Mouse (Mus musculus): ENCODE data around the gene Telo2.

- TF ChIP-seq POLR2AphosphoS5 (IDR thresholded peaks at IDR 0.05; ENCODE audit: insufficient replicate concordance, low read depth, low read length) = no peak
- no peak for TF ChIP-seq CTCF (IDR thresholded peaks at IDR 0.05; ENCODE audit: low read depth, low read length)
These were observed 4.5 kb downstream of the Telo2 start for GRCm38 (mm10) chr17:25111220-25111619.
